Mouse (Mus musculus) gastrocnemius, postnatal 10 days (tissue): ENCODE measurements around the gene Zfp352. TPM values are rescaled to one million over a fixed set of nuclear protein-coding genes. Genes with fewer than 3 reads are reported as not detected.
"Not testable (repeated sequence)": the region's sequence is repeated elsewhere in the genome, so short reads cannot be mapped to it uniquely, and the experiment has no call there.

ENCODE experiments used
- DNase-seq: peaks from one replicate; pipeline ENCODE4 v3.0.0; 2021; ENCODE audit warnings: mixed read lengths
- long read RNA-seq, 2 experiments: library from polyadenylated mRNA; stranded (forward); transcript quantifications; one replicate each; pipeline ENCODE4 v2.0.0; 2021
- total RNA-seq, 2 experiments: library from RNA; stranded (reverse); gene quantifications; 2 replicates each; pipeline ENCODE4 v1.2.3; 2021

Gene Zfp352
- not detected for total RNA-seq
- long read RNA-seq, experiment 1 = 0 reads
- long read RNA-seq, experiment 2 = 0 reads

- DNase-seq = no peak
Measured at GRCm38 (mm10) chr4:90218520-90218919, at the start of gene Zfp352. TSS of gene Zfp352 (plus strand) at chr4:90218820.

GRCm38 (mm10) chr4:90170890-90171483, 47.6 kb upstream of the Zfp352 start:
- DNase-seq = no peak

GRCm38 (mm10) chr4:90174036-90174435, 44.6 kb upstream of the Zfp352 start:
- no peak for DNase-seq

- DNase-seq = no peak
Measured at GRCm38 (mm10) chr4:90203421-90203820, 15.2 kb upstream of the Zfp352 start.

GRCm38 (mm10) chr4:90211475-90211874, 7.1 kb upstream of the Zfp352 start:
- no peak for DNase-seq

GRCm38 (mm10) chr4:90212076-90212475, 6.5 kb upstream of the Zfp352 start:
- no peak for DNase-seq

- DNase-seq = not testable (repeated sequence)
Measured at GRCm38 (mm10) chr4:90235646-90236045, 17.0 kb downstream of the Zfp352 start.

GRCm38 (mm10) chr4:90269781-90270180, 51.2 kb downstream of the Zfp352 start:
- no peak for DNase-seq
